ENCODE assay signal across 24 mouse cellular contexts in the genomic region with DNA sequence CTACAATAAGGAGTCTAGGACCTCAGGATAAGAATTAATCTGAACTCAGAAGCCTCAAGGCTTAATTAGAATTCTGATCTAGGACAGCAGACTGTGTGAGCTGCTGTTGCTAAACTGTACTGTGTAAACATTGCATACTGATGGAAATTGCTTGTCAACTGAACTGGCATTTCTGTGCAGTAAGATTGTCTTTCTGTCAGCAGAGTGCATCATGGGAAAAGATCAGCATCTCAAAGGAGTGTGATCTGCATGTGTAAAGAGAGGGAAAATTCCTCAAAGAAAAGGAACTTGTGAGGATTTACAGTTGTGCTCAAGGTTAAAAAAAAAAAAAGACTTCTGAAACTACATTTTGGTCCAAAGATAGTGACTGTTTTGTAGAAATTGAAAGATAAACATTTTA.
DNase-seq lines count a peak whose midpoint lies in the region; ATAC-seq and TF ChIP-seq lines count a peak whose summit lies in the region.
"Had no signal": no experiment of that assay in that cellular context is flagged by ENCODE, and none has a peak within 500 bp of the region (broad histone marks: within the 10 kb centered on the region; RNA-seq: fewer than 3 reads in every experiment).

No protein-coding gene starts in this region.

- TF ChIP-seq CTCF in forebrain, postnatal 0 days (IDR thresholded peaks at IDR 0.05; ENCODE audit: low read depth) = no peak
- TF ChIP-seq CTCF in midbrain, postnatal 0 days (IDR thresholded peaks at IDR 0.05) = no peak

- H3K4me1 ChIP-seq in hindbrain, embryonic 16.5 days (ENCODE audit: control insufficient read depth, insufficient read depth, low read depth, low read length) = no peaks in the 10 kb centered on the region
- no peaks in the 10 kb centered on the region for H3K4me1 ChIP-seq in hindbrain, embryonic 11.5 days (replicated peaks; ENCODE audit: control insufficient read depth, insufficient read depth, low read length)
- no peaks in the 10 kb centered on the region for H3K4me1 ChIP-seq in forebrain, postnatal 0 days (ENCODE audit: insufficient read depth)
- no peaks in the 10 kb centered on the region for H3K4me1 ChIP-seq in midbrain, postnatal 0 days (ENCODE audit: insufficient read depth, low read length)
- H3K4me1 ChIP-seq: heart, embryonic 13.5 days; hindbrain, embryonic 15.5 days; liver, embryonic 13.5 days; megakaryocyte, embryonic 14.5 days; stomach, embryonic 15.5 days had no signal

- H3K4me3 ChIP-seq in hindbrain, embryonic 16.5 days (ENCODE audit: low read length) = no peak overlapping the region
- no peak overlapping the region for H3K4me3 ChIP-seq in hindbrain, embryonic 11.5 days (ENCODE audit: low read depth, low read length)
- no peak overlapping the region for H3K4me3 ChIP-seq in forebrain, postnatal 0 days (ENCODE audit: low read depth, low read length)
- no peak overlapping the region for H3K4me3 ChIP-seq in midbrain, postnatal 0 days (ENCODE audit: low read depth, low read length)
- H3K4me3 ChIP-seq: heart, adult 2 months; heart, embryonic 13.5 days; hindbrain, embryonic 15.5 days; left cerebral cortex, adult 2 months; liver, embryonic 13.5 days; megakaryocyte, embryonic 14.5 days; stomach, embryonic 15.5 days had no signal

- peak; percentile 54; the same call in 1 of the 2 replicates for ATAC-seq in hindbrain, embryonic 16.5 days
- ATAC-seq in hindbrain, embryonic 11.5 days (ENCODE audit: low FRiP score) = no peak
- peak; percentile 83 for ATAC-seq in forebrain, postnatal 0 days
- no peak for ATAC-seq in midbrain, postnatal 0 days (ENCODE audit: low FRiP score)

- no peak overlapping the region for H3K27ac ChIP-seq in hindbrain, embryonic 16.5 days (ENCODE audit: low read depth, low read length)
- no peak overlapping the region for H3K27ac ChIP-seq in hindbrain, embryonic 11.5 days (ENCODE audit: low read depth, low read length)
- H3K27ac ChIP-seq in forebrain, postnatal 0 days (ENCODE audit: low read depth, low read length) = no peak overlapping the region
- H3K27ac ChIP-seq in midbrain, postnatal 0 days (ENCODE audit: low read depth, low read length) = no peak overlapping the region
- H3K27ac ChIP-seq: heart, adult 2 months; heart, embryonic 13.5 days; hindbrain, embryonic 15.5 days; left cerebral cortex, adult 2 months; liver, embryonic 13.5 days; stomach, embryonic 15.5 days had no signal

- no peak overlapping the region for H3K9ac ChIP-seq in hindbrain, embryonic 16.5 days (ENCODE audit: low read depth, low read length)
- no peak overlapping the region for H3K9ac ChIP-seq in hindbrain, embryonic 11.5 days (ENCODE audit: low read depth, low read length)
- H3K9ac ChIP-seq in forebrain, postnatal 0 days = no peak overlapping the region
- H3K9ac ChIP-seq in midbrain, postnatal 0 days (replicated peaks; ENCODE audit: low read length, poor library complexity, severe bottlenecking) = no peak overlapping the region
- H3K9ac ChIP-seq: heart, embryonic 13.5 days; hindbrain, embryonic 15.5 days; liver, embryonic 13.5 days; stomach, embryonic 15.5 days had no signal

- H3K4me2 ChIP-seq in hindbrain, embryonic 16.5 days (ENCODE audit: low read length) = no peak overlapping the region
- no peak overlapping the region for H3K4me2 ChIP-seq in hindbrain, embryonic 11.5 days (replicated peaks; ENCODE audit: low read depth, low read length)
- no peak overlapping the region for H3K4me2 ChIP-seq in forebrain, postnatal 0 days (ENCODE audit: low read depth)
- no peak overlapping the region for H3K4me2 ChIP-seq in midbrain, postnatal 0 days (ENCODE audit: low read depth, low read length, poor library complexity, severe bottlenecking)
- H3K4me2 ChIP-seq: heart, embryonic 13.5 days; hindbrain, embryonic 15.5 days; liver, embryonic 13.5 days; stomach, embryonic 15.5 days had no signal

- no peaks in the 10 kb centered on the region for H3K9me3 ChIP-seq in hindbrain, embryonic 16.5 days (ENCODE audit: control insufficient read depth, low read length)
- H3K9me3 ChIP-seq in hindbrain, embryonic 11.5 days (ENCODE audit: control insufficient read depth, low read length) = no peaks in the 10 kb centered on the region
- no peaks in the 10 kb centered on the region for H3K9me3 ChIP-seq in forebrain, postnatal 0 days (ENCODE audit: low read length)
- H3K9me3 ChIP-seq in midbrain, postnatal 0 days (ENCODE audit: low read length) = no peaks in the 10 kb centered on the region
- H3K9me3 ChIP-seq: heart, embryonic 13.5 days; hindbrain, embryonic 15.5 days; liver, embryonic 13.5 days; megakaryocyte, embryonic 14.5 days; stomach, embryonic 15.5 days had no signal

- no peaks in the 10 kb centered on the region for H3K27me3 ChIP-seq in hindbrain, embryonic 16.5 days (replicated peaks; ENCODE audit: control insufficient read depth, insufficient read depth, low read length)
- H3K27me3 ChIP-seq in hindbrain, embryonic 11.5 days (ENCODE audit: control insufficient read depth, insufficient read depth, low read length) = no peaks in the 10 kb centered on the region
- no peaks in the 10 kb centered on the region for H3K27me3 ChIP-seq in forebrain, postnatal 0 days (ENCODE audit: insufficient read depth, low read length)
- H3K27me3 ChIP-seq in midbrain, postnatal 0 days (ENCODE audit: insufficient read depth, low read length) = no peaks in the 10 kb centered on the region
- H3K27me3 ChIP-seq: heart, embryonic 13.5 days; hindbrain, embryonic 15.5 days; liver, embryonic 13.5 days; megakaryocyte, embryonic 14.5 days; stomach, embryonic 15.5 days had no signal

- DNase-seq in hindbrain, embryonic 11.5 days (ENCODE audit: low spot score) = no peak
- DNase-seq in brain, embryonic 18.5 days (ENCODE audit: low read depth, low spot score) = peak; percentile 24
- DNase-seq in forebrain, postnatal 0 days = peak; percentile 34
- DNase-seq in midbrain, postnatal 0 days (ENCODE audit: low spot score) = peak; percentile 1
- no peak for DNase-seq in urinary bladder, adult 2 months (ENCODE audit: low spot score)
- no peak for DNase-seq in embryo, embryonic 9.5 days (ENCODE audit: extremely low spot score)
- DNase-seq in layer of hippocampus, postnatal 14 days (ENCODE audit: low spot score in 2 of 2) = no peak
- DNase-seq: adrenal gland, postnatal 10 days; cerebellum, adult 9-10 months; gastrocnemius, postnatal 36 days; heart, adult 2 months; heart, postnatal 14 days; kidney, adult 11 months; layer of hippocampus, adult 9-11 months; liver, embryonic 13.5 days; lung, adult 2 months; lung, postnatal 14 days; thymus, postnatal 25 days had no signal

- H3K36me3 ChIP-seq in hindbrain, embryonic 16.5 days (ENCODE audit: control insufficient read depth, insufficient read depth, low read length) = no peaks in the 10 kb centered on the region
- no peaks in the 10 kb centered on the region for H3K36me3 ChIP-seq in hindbrain, embryonic 11.5 days (ENCODE audit: control insufficient read depth, insufficient read depth, low read length)
- no peaks in the 10 kb centered on the region for H3K36me3 ChIP-seq in forebrain, postnatal 0 days (ENCODE audit: insufficient read depth)
- no peaks in the 10 kb centered on the region for H3K36me3 ChIP-seq in midbrain, postnatal 0 days (ENCODE audit: insufficient read depth, low read length)
- H3K36me3 ChIP-seq: heart, embryonic 13.5 days; hindbrain, embryonic 15.5 days; liver, embryonic 13.5 days; stomach, embryonic 15.5 days had no signal

Comparison
In these comparisons a context has a peak if more than half of its experiments do, and no peak if none do; other contexts are left out.
1. ATAC-seq: peak in hindbrain, embryonic 16.5 days (single experiment) and forebrain, postnatal 0 days (single experiment); none in hindbrain, embryonic 11.5 days (single experiment) and midbrain, postnatal 0 days (single experiment).
2. DNase-seq: peak in brain, embryonic 18.5 days (single experiment), forebrain, postnatal 0 days (single experiment) and midbrain, postnatal 0 days (single experiment); none in hindbrain, embryonic 11.5 days (single experiment), urinary bladder, adult 2 months (single experiment), embryo, embryonic 9.5 days (single experiment) and layer of hippocampus, postnatal 14 days (0 of 2).